Mouse (Mus musculus) limb, embryonic 12.5 days (tissue): ENCODE measurements around the gene Dnajc27. TPM values are rescaled to one million over a fixed set of nuclear protein-coding genes. Genes with fewer than 3 reads are reported as not detected.

Experiments
- ATAC-seq: fragments of 200-750 bp; cut with Nextera tagmentation; 2 replicates; pipeline ENCODE4 v1.8.0; 2017; ENCODE audit warnings: low read depth, moderate TSS enrichment; ENCODE audit not compliant: insufficient number of reproducible peaks, insufficient read depth, low FRiP score, low TSS enrichment
- H3K27ac ChIP-seq: fragments of 300-500 bp; sonication (generic); 2 replicates; pipeline ENCODE4 v1.5.1; 2016; ENCODE audit warnings: mild to moderate bottlenecking, moderate library complexity
- H3K27me3 ChIP-seq: fragments of 300-500 bp; sonication (generic); 2 replicates; pipeline ENCODE4 v1.6.1; 2016; ENCODE audit warnings: mild to moderate bottlenecking, moderate library complexity
- H3K36me3 ChIP-seq: fragments of 300-500 bp; sonication (generic); 2 replicates; pipeline ENCODE4 v1.6.1; 2016; ENCODE audit warnings: mild to moderate bottlenecking, moderate library complexity
- H3K4me1 ChIP-seq: fragments of 300-500 bp; sonication (generic); replicated peaks from 2 replicates; pipeline ENCODE4 v1.6.1; 2016
- H3K4me2 ChIP-seq: fragments of 300-500 bp; sonication (generic); 2 replicates; pipeline ENCODE4 v1.6.1; 2016; ENCODE audit warnings: mild to moderate bottlenecking, moderate library complexity
- H3K4me3 ChIP-seq: fragments of 300-500 bp; sonication (generic); replicated peaks from 2 replicates; pipeline ENCODE4 v1.5.1; 2016; ENCODE audit warnings: mild to moderate bottlenecking
- H3K9ac ChIP-seq: fragments of 300-500 bp; sonication (generic); replicated peaks from 2 replicates; pipeline ENCODE4 v1.6.1; 2016; ENCODE audit warnings: mild to moderate bottlenecking, moderate library complexity
- H3K9me3 ChIP-seq: fragments of 300-500 bp; sonication (generic); 2 replicates; pipeline ENCODE4 v1.6.1; 2016; ENCODE audit warnings: mild to moderate bottlenecking, moderate library complexity
- WGBS: fragments of 180-500 bp; shearing (Covaris S2); methylation state at CpG from one replicate; pipeline ENCODE4 v1.1.7; 2016; 5-methylcytosine and 5-hydroxymethylcytosine counted together
- polyA plus RNA-seq: library from polyadenylated mRNA; unstranded; fragments of >200 nt; fragmentation: Nextera tagmentation; extraction: Ambion mirVana; gene quantifications from 2 replicates; pipeline ENCODE4 v1.2.1, GENCODE M21; 2016

Gene Dnajc27
- polyA plus RNA-seq, 1 experiment from 2014 or later, result 12.1 TPM

DNA sequence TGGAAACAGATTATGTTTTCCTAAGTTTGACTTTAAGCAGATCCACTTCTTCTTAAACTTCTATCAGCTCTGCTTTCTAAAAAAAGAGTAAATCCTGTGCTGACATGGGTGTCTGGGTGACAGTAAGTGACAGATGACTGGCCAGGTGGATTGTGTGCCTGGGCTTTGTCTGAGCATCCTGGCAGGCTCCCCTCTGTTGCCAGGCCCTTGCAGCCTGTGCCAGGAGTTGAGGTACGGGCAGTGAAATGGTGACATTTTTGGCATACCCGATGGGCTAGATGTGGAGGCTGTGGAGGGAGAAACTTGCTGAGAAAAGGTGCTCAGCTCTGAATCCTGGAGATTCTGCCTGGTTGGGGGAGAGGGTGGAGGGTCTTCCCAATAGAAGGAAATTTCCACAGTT is 75.1 kb downstream of the Dnajc27 start:
- H3K9ac ChIP-seq, result no peak overlapping the region
- no peaks in the 10 kb centered on the region for H3K36me3 ChIP-seq
- no peak for ATAC-seq
- H3K27ac ChIP-seq, result no peak overlapping the region
- peaks cover 8% of the 10 kb centered on the region; the same call in 1 of the 2 replicates for H3K4me1 ChIP-seq
- H3K27me3 ChIP-seq, result no peaks in the 10 kb centered on the region
- H3K4me2 ChIP-seq, result no peak overlapping the region
- 77% methylated on average over 2 of the region's 2 CpGs for WGBS
- H3K4me3 ChIP-seq, result no peak overlapping the region
- no peaks in the 10 kb centered on the region for H3K9me3 ChIP-seq

- Histone ChIP-seq H3K9me3 (no peaks in the 10 kb centered on the region), H3K4me3 (no peak overlapping the region), H3K27me3 (no peaks in the 10 kb centered on the region), H3K27ac (no peak overlapping the region), H3K4me1 (peaks cover 8% of the 10 kb centered on the region; the same call in 1 of the 2 replicates), H3K9ac (no peak overlapping the region), H3K36me3 (no peaks in the 10 kb centered on the region), H3K4me2 (no peak overlapping the region)
- 87% methylated on average over 3 of the region's 3 CpGs for WGBS
- ATAC-seq, result no peak
These were observed 75.8 kb downstream of the Dnajc27 start for GRCm38 (mm10) chr12:4158179-4158578.

DNA sequence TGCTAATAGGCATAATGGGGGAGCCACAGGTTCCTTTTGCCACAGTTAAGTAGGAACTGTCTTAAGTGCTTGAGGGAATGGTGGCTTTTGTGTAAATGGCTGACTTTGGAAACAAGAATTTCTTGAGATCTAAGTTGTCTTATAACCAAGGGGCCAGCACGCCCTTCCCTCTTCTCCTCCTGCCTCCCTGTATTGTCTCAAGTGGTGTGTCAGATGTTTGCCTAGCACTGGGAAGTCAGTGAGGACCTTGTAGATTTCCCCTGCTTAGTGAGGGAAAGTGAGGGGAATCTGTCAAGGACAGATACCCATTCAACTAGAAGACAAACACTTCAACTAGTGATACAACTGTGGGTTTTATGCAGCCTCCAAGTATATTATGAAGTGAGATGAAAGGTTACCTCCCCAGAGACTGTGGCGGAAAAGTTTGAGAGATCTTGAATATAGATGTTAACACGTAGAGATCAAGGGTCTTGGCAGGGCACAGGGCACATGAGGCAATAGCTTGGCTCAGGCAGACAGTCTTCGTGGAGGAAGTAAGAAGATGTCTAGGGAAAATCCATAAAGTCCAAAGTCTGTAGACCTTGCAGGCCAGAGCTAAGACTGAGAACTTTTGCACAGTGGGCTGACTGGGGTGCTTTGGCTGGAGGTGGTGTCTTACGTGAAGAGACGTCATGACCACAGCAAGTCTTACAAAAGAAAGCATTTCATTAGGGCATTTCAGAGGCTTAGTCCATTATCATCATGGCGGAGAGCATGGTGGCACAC is 76.7 kb downstream of the Dnajc27 start:
- H3K9ac ChIP-seq, result no peak overlapping the region
- 92% methylated on average over 7 of the region's 7 CpGs for WGBS
- no peak overlapping the region for H3K4me2 ChIP-seq

More for the DNA sequence above, 76.7 kb downstream of the Dnajc27 start:
- Histone ChIP-seq H3K27me3 (no peaks in the 10 kb centered on the region), H3K4me3 (no peak overlapping the region), H3K4me1 (peaks cover 8% of the 10 kb centered on the region; the same call in 1 of the 2 replicates), H3K36me3 (no peaks in the 10 kb centered on the region), H3K27ac (no peak overlapping the region), H3K9me3 (no peaks in the 10 kb centered on the region)
- ATAC-seq, result no peak

Other genes with a start within 250 kb of the Dnajc27 start
- 4.8 and 5.4 TPM in 2 replicates for gene Pomc, start 127.6 kb upstream of the Dnajc27 start, polyA plus RNA-seq
- 8.8 and 10.0 TPM in 2 replicates for gene Efr3b, start 43.7 kb upstream of the Dnajc27 start, polyA plus RNA-seq
- gene Adcy3, start 50.5 kb downstream of the Dnajc27 start, polyA plus RNA-seq, result 12.9 and 14.0 TPM in 2 replicates
- gene Ptrhd1, start 151.4 kb downstream of the Dnajc27 start, polyA plus RNA-seq, result 5.0 and 5.2 TPM in 2 replicates
- 17.9 and 20.3 TPM in 2 replicates for gene Cenpo, start 151.7 kb downstream of the Dnajc27 start, polyA plus RNA-seq